Mouse (Mus musculus): Measurements from ENCODE around the gene Unc13d.

DNA sequence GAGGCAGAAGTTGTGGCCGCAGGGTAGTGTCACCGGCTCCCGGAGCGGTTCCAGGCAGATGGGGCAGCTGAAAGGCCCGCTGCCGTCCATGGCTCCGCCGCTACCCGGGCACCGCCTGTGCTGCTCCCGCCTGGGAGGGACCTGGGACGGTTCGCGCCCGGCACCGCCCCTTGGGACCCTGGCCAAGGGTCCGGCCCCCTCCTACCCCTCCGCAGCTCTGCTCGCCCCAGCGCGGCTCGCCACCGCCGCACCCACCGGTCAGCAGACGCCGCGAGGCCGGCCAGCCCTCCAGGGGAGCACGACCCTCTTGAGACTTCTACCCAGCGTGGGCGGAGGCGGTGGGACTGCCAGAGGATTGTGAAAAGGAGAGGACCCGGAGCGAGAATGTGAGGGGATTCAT lies 32.4 kb upstream of the Unc13d start:
- no peak for TF ChIP-seq CTCF (IDR thresholded peaks at IDR 0.05; ENCODE audit: extremely low read depth, insufficient read length, insufficient replicate concordance, low read depth, low read length)
- peak; percentile 34; the same call in 1 of the 2 replicates for TF ChIP-seq POLR2A (IDR thresholded peaks at IDR 0.05; ENCODE audit: low read depth, low read length)
